10 mouse cellular contexts compared by ENCODE assay signal in the genomic region with DNA sequence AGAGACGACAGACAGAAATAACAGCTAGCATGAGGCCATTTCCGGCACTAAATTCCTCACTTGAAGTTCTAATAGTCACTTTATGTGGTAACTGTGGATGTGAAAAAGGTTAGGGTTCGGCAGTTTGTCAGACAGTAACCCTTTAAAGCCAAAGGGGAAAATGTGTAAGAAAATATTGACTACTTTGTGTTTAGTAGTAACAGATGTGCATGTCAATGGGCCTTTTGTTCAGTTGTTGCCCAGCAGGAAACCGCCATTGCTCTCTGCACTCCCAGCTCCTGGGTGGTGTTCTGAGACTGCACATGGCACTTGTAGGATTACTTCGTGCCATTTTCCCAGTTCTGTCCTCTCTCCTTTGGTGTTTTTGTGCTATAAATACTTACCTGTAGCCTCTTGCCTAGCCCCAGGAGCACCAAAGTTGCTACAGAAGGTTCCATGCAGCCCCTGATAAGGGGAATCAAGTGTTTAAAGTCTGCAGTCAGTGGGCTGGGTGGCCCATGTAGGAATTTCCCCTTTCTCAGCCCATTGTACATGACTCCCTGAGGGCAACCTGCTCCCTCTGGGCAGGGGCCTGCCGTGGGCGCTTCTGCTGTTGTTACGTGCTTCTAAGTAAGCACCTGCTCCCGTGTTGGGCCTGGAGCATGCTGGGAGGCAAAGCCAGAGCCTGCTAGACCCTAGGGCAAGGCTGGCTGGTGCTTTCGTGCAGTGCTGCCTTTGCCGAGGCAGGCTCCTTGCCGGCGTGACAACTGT.
DNase-seq lines count a peak whose midpoint lies in the region; ATAC-seq lines count a peak whose summit lies in the region.
"Had no signal": no experiment of that assay in that cellular context is flagged by ENCODE, and none has a peak within 500 bp of the region (broad histone marks: within the 10 kb centered on the region; RNA-seq: fewer than 3 reads in every experiment).

No protein-coding gene starts in this region.

- no peaks in the 10 kb centered on the region for H3K36me3 ChIP-seq in embryonic facial prominence, embryonic 13.5 days
- no peaks in the 10 kb centered on the region for H3K36me3 ChIP-seq in midbrain, embryonic 13.5 days
- H3K36me3 ChIP-seq: liver, embryonic 15.5 days had no signal

- no peaks in the 10 kb centered on the region for H3K27me3 ChIP-seq in embryonic facial prominence, embryonic 13.5 days
- H3K27me3 ChIP-seq in midbrain, embryonic 13.5 days, result no peaks in the 10 kb centered on the region
- H3K27me3 ChIP-seq: liver, embryonic 15.5 days had no signal

- H3K4me1 ChIP-seq in embryonic facial prominence, embryonic 13.5 days, result peaks cover 46% of the 10 kb centered on the region
- peaks cover 16% of the 10 kb centered on the region for H3K4me1 ChIP-seq in midbrain, embryonic 13.5 days (replicated peaks)
- H3K4me1 ChIP-seq: liver, embryonic 15.5 days had no signal

- peak; percentile 23 for DNase-seq in cerebellum, adult 11 months
- no peak for DNase-seq in cerebellum, adult 8-10 months
- peak; percentile 16 for DNase-seq in kidney, postnatal 10 days
- no peak for DNase-seq in kidney, adult 18-20 months
- DNase-seq in adrenal gland, adult 2 months, result no peak
- DNase-seq in left cerebral cortex, postnatal 25 days (ENCODE audit: low spot score in 2 of 2), result no peak
- DNase-seq: kidney, adult 8-10 months had no signal

- H3K9me3 ChIP-seq in embryonic facial prominence, embryonic 13.5 days, result no peaks in the 10 kb centered on the region; the same call in 1 of the 2 replicates
- no peaks in the 10 kb centered on the region for H3K9me3 ChIP-seq in midbrain, embryonic 13.5 days
- H3K9me3 ChIP-seq: liver, embryonic 15.5 days had no signal

- H3K4me2 ChIP-seq in embryonic facial prominence, embryonic 13.5 days, result peak overlapping the region; percentile 31
- H3K4me2 ChIP-seq in midbrain, embryonic 13.5 days (replicated peaks), result no peak overlapping the region
- H3K4me2 ChIP-seq: liver, embryonic 15.5 days had no signal

- peak overlapping the region; percentile 91 for H3K27ac ChIP-seq in embryonic facial prominence, embryonic 13.5 days
- 0 out of 2 replicates have a peak overlapping the region, but pooled peaks have one; percentile 10 for H3K27ac ChIP-seq in midbrain, embryonic 13.5 days
- H3K27ac ChIP-seq: liver, embryonic 15.5 days had no signal

- H3K9ac ChIP-seq in embryonic facial prominence, embryonic 13.5 days, result 0 out of 2 replicates have a peak overlapping the region, but pooled peaks have one; percentile 28
- no peak overlapping the region for H3K9ac ChIP-seq in midbrain, embryonic 13.5 days (replicated peaks)
- H3K9ac ChIP-seq: liver, embryonic 15.5 days had no signal

- no peak for ATAC-seq in embryonic facial prominence, embryonic 13.5 days (ENCODE audit: insufficient number of reproducible peaks, insufficient read depth, low FRiP score, low TSS enrichment, low read depth)
- peak; percentile 50; the same call in 1 of the 2 replicates for ATAC-seq in midbrain, embryonic 13.5 days

- intact Hi-C loops in left cerebral cortex, postnatal 25 days (cut with DNase I), result no loop called here

- H3K4me3 ChIP-seq in embryonic facial prominence, embryonic 13.5 days, result peak overlapping the region; percentile 7; the same call in 1 of the 2 replicates
- H3K4me3 ChIP-seq in midbrain, embryonic 13.5 days (replicated peaks), result no peak overlapping the region
- H3K4me3 ChIP-seq: liver, embryonic 15.5 days had no signal

- WGBS in embryonic facial prominence, embryonic 13.5 days, result 18% methylated on average over 13 of the region's 13 CpGs
- WGBS in midbrain, embryonic 13.5 days, result 27% methylated on average over 13 of the region's 13 CpGs

Comparison
In these comparisons a context has a peak if more than half of its experiments do, and no peak if none do; other contexts are left out.
1. DNase-seq: peak in cerebellum, adult 11 months (single experiment) and kidney, postnatal 10 days (single experiment); none in cerebellum, adult 8-10 months (single experiment), kidney, adult 18-20 months (single experiment), adrenal gland, adult 2 months (single experiment) and left cerebral cortex, postnatal 25 days (0 of 2).